Mouse (Mus musculus): Measurements from ENCODE around the gene March8.

GRCm38 (mm10) chr6:116351534-116351933 is 13.7 kb downstream of the March8 start:
- no peak for TF ChIP-seq POLR2A (IDR thresholded peaks at IDR 0.05; ENCODE audit: borderline replicate concordance, extremely low read depth, low read depth, low read length)
- no peak for TF ChIP-seq CTCF (IDR thresholded peaks at IDR 0.05; ENCODE audit: insufficient read depth, low read length)

Data from lung, adult 2 months (tissue).